Mouse (Mus musculus) hindbrain, embryonic 14.5 days (tissue): Measurements from ENCODE around the gene Pitx3. TPM values are rescaled to one million over a fixed set of nuclear protein-coding genes. Genes with fewer than 3 reads are reported as not detected.

Source experiments
- ATAC-seq: fragments of 200-750 bp; cut with Nextera tagmentation; 2 replicates; pipeline ENCODE4 v1.8.0; 2017; ENCODE audit warnings: moderate number of reproducible peaks, mild to moderate bottlenecking, moderate TSS enrichment, moderate library complexity; ENCODE audit not compliant: low FRiP score
- DNase-seq: peaks from one replicate; pipeline ENCODE4 v3.0.0-alpha.2; 2015; ENCODE audit warnings: low spot score
- H3K27ac ChIP-seq: fragments of 300-500 bp; sonication (generic); 2 replicates; pipeline ENCODE4 v1.5.1; 2014; ENCODE audit warnings: mild to moderate bottlenecking, moderate library complexity
- H3K27me3 ChIP-seq: fragments of 300-500 bp; sonication (generic); 2 replicates; pipeline ENCODE4 v1.6.1; 2014; ENCODE audit warnings: mild to moderate bottlenecking, low read length, mixed read lengths; ENCODE audit not compliant: control insufficient read depth, insufficient read depth
- H3K36me3 ChIP-seq: fragments of 300-500 bp; sonication (generic); replicated peaks from 2 replicates; pipeline ENCODE4 v1.6.1; 2014; ENCODE audit not compliant: control insufficient read depth, insufficient read depth
- H3K4me1 ChIP-seq: fragments of 300-500 bp; sonication (generic); replicated peaks from 2 replicates; pipeline ENCODE4 v1.6.1; 2014; ENCODE audit warnings: antibody characterized with exemption, low read length, mixed read lengths; ENCODE audit not compliant: control insufficient read depth, insufficient read depth
- H3K4me2 ChIP-seq: fragments of 300-500 bp; sonication (generic); replicated peaks from 2 replicates; pipeline ENCODE4 v1.6.1; 2014; ENCODE audit warnings: mild to moderate bottlenecking, moderate library complexity
- H3K4me3 ChIP-seq: fragments of 300-500 bp; sonication (generic); replicated peaks from 2 replicates; pipeline ENCODE4 v1.5.1; 2014; ENCODE audit warnings: mild to moderate bottlenecking, low read length
- H3K9ac ChIP-seq: fragments of 300-500 bp; sonication (generic); 2 replicates; pipeline ENCODE4 v1.6.1; 2014
- H3K9me3 ChIP-seq: fragments of 300-500 bp; sonication (generic); 2 replicates; pipeline ENCODE4 v1.6.1; 2016; ENCODE audit warnings: low read length; ENCODE audit not compliant: control insufficient read depth
- WGBS: fragments of 180-500 bp; shearing (Covaris S2); extraction: QIAGEN DNeasy Blood & Tissue Kit; methylation state at CpG from one replicate; pipeline ENCODE4 v1.1.7; 2014; 5-methylcytosine and 5-hydroxymethylcytosine counted together
- polyA plus RNA-seq: library from polyadenylated mRNA; unstranded; fragments of >200 nt; fragmentation: Nextera tagmentation; extraction: Ambion mirVana; gene quantifications from 2 replicates; pipeline ENCODE4 v1.2.1, GENCODE M21; 2014

Pitx3 gene
- polyA plus RNA-seq, 1 experiment from 2014 or later, result not detected

- no peaks in the 10 kb centered on the region for H3K4me1 ChIP-seq
- DNase-seq (no peak), ATAC-seq (no peak)
- no peak overlapping the region for H3K27ac ChIP-seq
- no peaks in the 10 kb centered on the region for H3K36me3 ChIP-seq
- H3K9ac ChIP-seq, result no peak overlapping the region
- H3K4me3 ChIP-seq, result no peak overlapping the region
- 77% methylated on average over 6 of the region's 6 CpGs for WGBS
- H3K4me2 ChIP-seq, result no peak overlapping the region
- no peaks in the 10 kb centered on the region for H3K9me3 ChIP-seq
- no peaks in the 10 kb centered on the region for H3K27me3 ChIP-seq
Measured at GRCm38 (mm10) chr19:46120872-46121271, 27.3 kb downstream of the Pitx3 start.

GRCm38 (mm10) chr19:46119458-46119857 is 28.7 kb downstream of the Pitx3 start:
- Histone ChIP-seq H3K4me2 (no peak overlapping the region), H3K4me1 (no peaks in the 10 kb centered on the region), H3K9ac (no peak overlapping the region), H3K9me3 (no peaks in the 10 kb centered on the region), H3K27me3 (no peaks in the 10 kb centered on the region), H3K36me3 (no peaks in the 10 kb centered on the region), H3K4me3 (no peak overlapping the region), H3K27ac (no peak overlapping the region)
- 92% methylated on average over 3 of the region's 3 CpGs for WGBS
- ATAC-seq (no peak), DNase-seq (no peak)

DNA sequence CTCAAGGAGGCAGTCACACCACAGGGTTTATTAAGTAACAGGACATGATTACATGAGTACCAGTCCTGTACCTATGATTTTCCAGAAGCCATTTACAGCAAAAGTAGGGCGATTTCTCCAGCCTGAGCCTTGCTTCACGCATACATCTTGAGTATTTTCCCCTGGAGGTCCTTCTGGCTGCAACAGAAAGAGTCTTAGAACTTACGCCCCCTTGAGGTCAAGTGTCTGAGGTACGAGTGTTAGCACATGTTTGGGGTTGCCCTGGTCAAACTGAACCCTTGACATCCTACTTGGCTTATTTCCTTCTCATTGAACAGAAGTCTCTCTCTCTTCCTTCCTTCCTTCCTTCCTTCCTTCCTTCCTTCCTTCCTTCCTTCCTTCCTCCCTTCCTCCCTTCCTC is 33.5 kb downstream of the Pitx3 start:
- H3K4me1 ChIP-seq, result no peaks in the 10 kb centered on the region
- no peaks in the 10 kb centered on the region for H3K36me3 ChIP-seq
- no peak for ATAC-seq
- no peak overlapping the region for H3K4me2 ChIP-seq
- no peaks in the 10 kb centered on the region for H3K9me3 ChIP-seq
- H3K4me3 ChIP-seq, result no peak overlapping the region
- no peak for DNase-seq
- 66% methylated on average over 4 of the region's 4 CpGs for WGBS
- no peak overlapping the region for H3K9ac ChIP-seq
- H3K27me3 ChIP-seq, result no peaks in the 10 kb centered on the region
- no peak overlapping the region for H3K27ac ChIP-seq

- H3K4me2 ChIP-seq, result no peak overlapping the region
- no peak for ATAC-seq
- no peaks in the 10 kb centered on the region for H3K36me3 ChIP-seq
- H3K9me3 ChIP-seq, result no peaks in the 10 kb centered on the region
- no peak overlapping the region for H3K27ac ChIP-seq
- H3K4me1 ChIP-seq, result no peaks in the 10 kb centered on the region
- no peak for DNase-seq
- no peak overlapping the region for H3K9ac ChIP-seq
- WGBS, result 87% methylated on average over 5 of the region's 5 CpGs
- no peak overlapping the region for H3K4me3 ChIP-seq
- no peaks in the 10 kb centered on the region for H3K27me3 ChIP-seq
Measured at GRCm38 (mm10) chr19:46110781-46111180, 37.3 kb downstream of the Pitx3 start.

DNA sequence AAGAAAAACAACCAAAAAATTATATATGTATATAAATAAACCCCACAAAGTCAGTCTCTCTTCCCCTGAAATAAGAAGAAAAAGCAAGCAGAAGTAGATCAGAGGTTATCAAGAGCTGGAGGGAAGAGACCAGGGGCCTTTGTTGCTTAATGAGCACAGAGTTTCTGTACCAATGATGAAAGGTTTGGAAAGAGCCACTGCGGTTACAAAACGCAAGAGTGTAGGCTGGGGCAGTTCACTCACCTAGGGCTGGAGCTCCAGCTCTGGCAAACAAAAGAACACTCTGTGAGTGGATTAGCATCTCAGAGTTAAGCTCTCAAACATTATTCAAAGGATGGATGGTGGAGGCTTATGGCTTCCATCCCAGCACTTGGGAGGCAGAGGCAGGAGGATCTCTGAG is 37.9 kb downstream of the Pitx3 start:
- no peak overlapping the region for H3K4me2 ChIP-seq
- H3K27me3 ChIP-seq, result no peaks in the 10 kb centered on the region
- ATAC-seq (no peak), DNase-seq (no peak)
- H3K4me1 ChIP-seq, result no peaks in the 10 kb centered on the region
- WGBS, result 84% methylated on average over 2 of the region's 2 CpGs
- H3K4me3 ChIP-seq, result no peak overlapping the region
- no peaks in the 10 kb centered on the region for H3K36me3 ChIP-seq
- no peak overlapping the region for H3K27ac ChIP-seq
- H3K9ac ChIP-seq, result no peak overlapping the region
- no peaks in the 10 kb centered on the region for H3K9me3 ChIP-seq

DNA sequence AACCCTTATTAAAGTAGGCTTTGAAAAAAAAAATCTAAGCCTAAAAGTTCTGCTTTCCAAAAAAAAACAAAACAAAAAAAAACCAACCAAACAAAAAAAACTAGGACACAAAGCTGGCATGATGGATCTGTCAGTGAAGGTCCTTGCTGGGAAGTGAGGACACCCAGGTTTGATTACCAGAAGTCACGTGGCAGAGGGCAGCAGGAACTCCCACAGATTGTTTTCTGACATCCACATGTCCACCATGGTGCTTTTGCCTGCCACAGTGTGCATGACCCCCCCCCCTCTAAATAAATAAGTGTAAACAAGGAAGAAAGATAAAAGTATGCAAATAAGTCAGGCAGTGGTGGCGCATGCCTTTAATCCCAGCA is 44.0 kb downstream of the Pitx3 start:
- Histone ChIP-seq H3K4me2 (no peak overlapping the region), H3K27me3 (no peaks in the 10 kb centered on the region), H3K9me3 (no peaks in the 10 kb centered on the region), H3K27ac (no peak overlapping the region), H3K4me1 (no peaks in the 10 kb centered on the region), H3K9ac (no peak overlapping the region), H3K4me3 (no peak overlapping the region), H3K36me3 (no peaks in the 10 kb centered on the region)
- 84% methylated on average over 2 of the region's 2 CpGs for WGBS
- DNase-seq (no peak), ATAC-seq (no peak)

- H3K4me3 ChIP-seq, result no peak overlapping the region
- no peak overlapping the region for H3K9ac ChIP-seq
- no peaks in the 10 kb centered on the region for H3K36me3 ChIP-seq
- WGBS, result 87% methylated on average over 6 of the region's 6 CpGs
- H3K27ac ChIP-seq, result no peak overlapping the region
- DNase-seq (no peak), ATAC-seq (no peak)
- no peak overlapping the region for H3K4me2 ChIP-seq
- H3K27me3 ChIP-seq, result no peaks in the 10 kb centered on the region
- no peaks in the 10 kb centered on the region for H3K4me1 ChIP-seq
- H3K9me3 ChIP-seq, result no peaks in the 10 kb centered on the region
Measured at GRCm38 (mm10) chr19:46103437-46104186, 44.5 kb downstream of the Pitx3 start.

DNA sequence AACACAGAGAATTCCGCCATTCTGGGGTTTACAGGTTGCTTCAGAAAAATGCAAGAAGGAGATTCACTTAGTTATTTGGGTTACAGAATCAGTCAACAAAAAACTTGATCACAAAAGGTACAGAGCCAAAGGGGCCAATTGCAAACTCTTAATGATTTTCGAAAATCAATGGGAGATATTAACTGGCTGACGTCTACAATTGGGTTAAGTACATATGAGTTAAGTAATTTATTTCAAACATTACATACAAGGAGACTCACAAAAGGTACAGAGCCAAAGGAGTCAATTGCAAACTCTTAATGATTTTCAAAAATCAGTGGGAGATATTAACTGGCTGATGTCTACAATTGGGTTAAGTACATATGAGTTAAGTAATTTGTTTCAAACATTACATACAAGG is 48.6 kb downstream of the Pitx3 start:
- no peak for ATAC-seq
- H3K4me3 ChIP-seq, result no peak overlapping the region
- no peaks in the 10 kb centered on the region for H3K4me1 ChIP-seq
- H3K9me3 ChIP-seq, result no peaks in the 10 kb centered on the region
- no peak overlapping the region for H3K9ac ChIP-seq
- no peak overlapping the region for H3K4me2 ChIP-seq
- H3K27ac ChIP-seq, result no peak overlapping the region
- no peaks in the 10 kb centered on the region for H3K36me3 ChIP-seq
- no peak for DNase-seq
- WGBS, result 98% methylated on average over 3 of the region's 3 CpGs
- H3K27me3 ChIP-seq, result no peaks in the 10 kb centered on the region

- DNase-seq, result no peak
- Histone ChIP-seq H3K4me1 (no peaks in the 10 kb centered on the region), H3K9ac (no peak overlapping the region), H3K27me3 (no peaks in the 10 kb centered on the region), H3K4me2 (no peak overlapping the region), H3K36me3 (no peaks in the 10 kb centered on the region), H3K4me3 (no peak overlapping the region), H3K9me3 (no peaks in the 10 kb centered on the region), H3K27ac (no peak overlapping the region)
- no peak for ATAC-seq
- 93% methylated on average over 5 of the region's 5 CpGs for WGBS
Measured at GRCm38 (mm10) chr19:46096396-46096795, 51.7 kb downstream of the Pitx3 start.

DNA sequence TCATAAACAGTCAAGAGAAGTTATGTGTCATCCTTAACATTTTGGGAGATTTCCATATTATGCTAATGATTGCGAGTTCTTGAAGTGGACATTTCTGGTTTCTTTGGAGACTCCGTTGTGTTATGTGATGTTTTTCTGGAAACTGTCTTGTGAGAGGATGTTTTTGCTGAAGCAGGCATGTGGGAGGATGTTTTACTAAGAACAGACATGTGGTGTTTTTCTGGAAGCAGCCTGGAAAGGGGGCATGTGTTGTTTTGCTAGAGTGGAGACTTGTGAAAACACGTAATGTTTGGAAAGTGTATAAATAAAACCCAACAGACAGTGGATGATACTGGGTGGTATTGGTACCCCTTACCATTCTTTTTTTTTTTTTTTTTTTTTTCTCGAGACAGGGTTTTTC is 52.8 kb downstream of the Pitx3 start:
- 86% methylated on average over 4 of the region's 4 CpGs for WGBS
- Histone ChIP-seq H3K27me3 (no peaks in the 10 kb centered on the region), H3K27ac (no peak overlapping the region), H3K4me2 (no peak overlapping the region), H3K36me3 (no peaks in the 10 kb centered on the region), H3K9me3 (no peaks in the 10 kb centered on the region), H3K4me3 (no peak overlapping the region), H3K4me1 (no peaks in the 10 kb centered on the region), H3K9ac (no peak overlapping the region)
- DNase-seq (no peak), ATAC-seq (no peak)
